Mouse (Mus musculus): ENCODE data around the gene Plin4. TPM values are rescaled to one million over a fixed set of nuclear protein-coding genes. Genes with fewer than 3 reads are reported as not detected.
"Not testable (repeated sequence)": the region's sequence is repeated elsewhere in the genome, so short reads cannot be mapped to it uniquely, and the experiment has no call there.

Gene Plin4
- polyA plus RNA-seq, 1 experiment from 2014 or later, result 0.12 TPM

DNA sequence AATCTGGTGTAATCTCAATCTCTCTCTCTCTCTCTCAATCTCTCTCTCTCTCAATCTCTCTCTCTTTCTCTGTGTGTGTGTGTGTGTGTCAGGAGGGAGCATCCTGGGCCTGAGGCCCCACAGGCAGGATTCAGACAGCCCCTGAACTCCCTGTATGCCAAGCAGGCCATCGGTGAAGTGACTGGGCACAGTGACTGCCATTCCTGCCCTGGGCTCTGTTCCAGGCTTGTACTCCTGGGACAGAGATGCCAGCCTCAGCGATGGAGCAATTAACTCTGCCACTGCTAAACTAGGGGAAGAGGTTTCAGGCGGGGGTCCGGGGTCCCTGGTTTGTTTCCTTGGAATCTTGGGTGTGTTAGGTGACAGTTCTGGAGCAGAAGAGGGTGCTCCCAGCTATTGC, 968 bp upstream of the Plin4 start:
- 0 out of 2 replicates have a peak, but pooled peaks cover 4% of the 10 kb centered on the region for H3K36me3 ChIP-seq
- H3K4me2 ChIP-seq, result no peak overlapping the region
- H3K4me3 ChIP-seq (replicated peaks), result no peak overlapping the region
- no peak overlapping the region for H3K9ac ChIP-seq
- no peak for ATAC-seq (replicated peaks; ENCODE audit: low FRiP score)
- H3K4me1 ChIP-seq, result no peaks in the 10 kb centered on the region
- H3K9me3 ChIP-seq (replicated peaks), result no peaks in the 10 kb centered on the region
- no peaks in the 10 kb centered on the region for H3K27me3 ChIP-seq
- 68% methylated on average over 4 of the region's 4 CpGs for WGBS
- no peak overlapping the region for H3K27ac ChIP-seq

DNA sequence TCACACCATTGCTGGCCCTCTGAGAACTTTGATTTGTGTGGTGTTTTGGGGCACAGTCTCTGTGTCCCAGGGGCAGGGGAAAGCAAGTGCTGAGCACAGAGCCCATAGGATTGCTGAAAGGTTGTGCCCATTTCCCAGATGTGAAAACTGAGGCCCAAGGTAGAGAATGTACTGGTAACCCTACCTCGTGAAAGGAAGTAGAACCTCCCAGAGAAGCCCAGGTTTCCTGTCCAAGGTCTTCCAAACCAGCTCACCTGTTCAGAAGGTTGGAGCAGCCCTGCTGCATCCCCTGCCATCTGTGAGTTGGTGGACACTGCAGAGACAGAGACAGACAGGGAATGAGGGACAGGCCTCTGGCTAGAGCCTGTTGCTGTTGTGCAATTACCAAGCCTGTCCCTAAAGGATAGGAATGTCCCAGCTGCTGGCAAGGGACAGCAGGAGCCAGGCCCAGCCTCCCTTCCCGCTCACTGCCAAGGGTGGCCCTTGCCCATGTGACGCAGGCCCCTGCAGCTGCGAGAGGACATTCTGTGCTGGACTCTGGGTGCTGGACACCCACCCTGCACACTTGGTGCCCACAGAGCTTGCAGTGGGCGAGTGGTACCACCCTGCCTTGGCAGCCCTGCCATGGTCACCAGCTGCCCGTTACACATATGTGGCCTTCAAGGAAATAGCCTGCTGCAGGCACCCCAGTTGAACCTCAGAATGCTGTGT, 1.1 kb downstream of the Plin4 start:
- H3K9me3 ChIP-seq (replicated peaks), result no peaks in the 10 kb centered on the region
- 82% methylated on average over 6 of the region's 6 CpGs for WGBS
- no peak overlapping the region for H3K9ac ChIP-seq
- peaks cover 8% of the 10 kb centered on the region; the same call in 1 of the 2 replicates for H3K36me3 ChIP-seq
- ATAC-seq (replicated peaks; ENCODE audit: low FRiP score), result 0 out of 2 replicates have a peak, but pooled peaks have one; percentile 18
- H3K4me2 ChIP-seq, result no peak overlapping the region
- no peak overlapping the region for H3K4me3 ChIP-seq (replicated peaks)
- no peaks in the 10 kb centered on the region for H3K27me3 ChIP-seq
- H3K4me1 ChIP-seq, result no peaks in the 10 kb centered on the region
- no peak overlapping the region for H3K27ac ChIP-seq

DNA sequence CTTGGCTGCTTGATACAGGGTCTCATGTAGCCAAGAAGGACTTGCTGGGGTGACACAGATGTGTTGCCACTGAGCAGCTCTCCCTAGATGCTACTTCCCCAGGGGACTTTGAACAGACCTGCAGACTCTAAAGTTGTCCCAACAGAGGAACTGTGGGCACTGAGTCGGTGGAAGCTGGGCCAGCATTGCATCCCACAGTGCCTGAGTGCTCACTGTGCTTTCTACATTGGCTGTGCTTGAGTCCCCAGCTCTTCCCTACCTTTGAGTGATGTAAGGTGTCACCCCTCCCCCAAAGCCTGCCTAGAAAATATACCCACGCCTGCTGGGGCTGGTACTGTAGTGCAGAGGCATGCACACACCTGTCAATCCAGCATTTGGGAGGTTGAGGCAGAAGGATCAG, 1.9 kb downstream of the Plin4 start:
- no peak for ATAC-seq (replicated peaks; ENCODE audit: low FRiP score)
- WGBS, result 77% methylated on average over 2 of the region's 2 CpGs
- no peak overlapping the region for H3K4me2 ChIP-seq
- no peak overlapping the region for H3K9ac ChIP-seq
- H3K4me1 ChIP-seq, result no peaks in the 10 kb centered on the region
- H3K4me3 ChIP-seq (replicated peaks), result no peak overlapping the region
- H3K36me3 ChIP-seq, result peaks cover 16% of the 10 kb centered on the region
- no peaks in the 10 kb centered on the region for H3K9me3 ChIP-seq (replicated peaks)
- no peak overlapping the region for H3K27ac ChIP-seq
- no peaks in the 10 kb centered on the region for H3K27me3 ChIP-seq

DNA sequence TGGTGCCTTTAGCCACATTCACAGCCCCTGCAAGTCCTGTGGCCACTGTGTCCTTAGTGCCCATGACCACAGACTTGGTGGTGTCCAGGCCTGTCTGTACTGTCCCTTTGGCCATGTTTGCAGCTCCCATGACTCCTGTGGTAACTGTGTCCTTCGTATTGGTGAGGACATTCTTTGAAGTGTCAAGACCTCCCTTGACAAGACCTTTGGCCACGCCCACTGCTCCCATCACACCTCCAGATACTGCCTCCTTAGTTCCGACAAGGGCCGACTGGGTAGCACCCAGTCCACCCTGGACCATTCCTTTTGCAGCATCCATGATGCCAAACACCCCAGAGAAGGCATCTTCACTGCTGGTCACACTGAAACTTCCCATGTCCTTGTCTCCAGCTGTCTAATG, 2.6 kb downstream of the Plin4 start:
- Histone ChIP-seq H3K4me2 (no peak overlapping the region), H3K4me3 (replicated peaks) (no peak overlapping the region), H3K36me3 (peaks cover 23% of the 10 kb centered on the region), H3K27me3 (no peaks in the 10 kb centered on the region), H3K4me1 (no peaks in the 10 kb centered on the region), H3K27ac (no peak overlapping the region), H3K9me3 (replicated peaks) (no peaks in the 10 kb centered on the region), H3K9ac (no peak overlapping the region)
- no peak for ATAC-seq (replicated peaks; ENCODE audit: low FRiP score)
- 60% methylated on average over 4 of the region's 4 CpGs for WGBS

DNA sequence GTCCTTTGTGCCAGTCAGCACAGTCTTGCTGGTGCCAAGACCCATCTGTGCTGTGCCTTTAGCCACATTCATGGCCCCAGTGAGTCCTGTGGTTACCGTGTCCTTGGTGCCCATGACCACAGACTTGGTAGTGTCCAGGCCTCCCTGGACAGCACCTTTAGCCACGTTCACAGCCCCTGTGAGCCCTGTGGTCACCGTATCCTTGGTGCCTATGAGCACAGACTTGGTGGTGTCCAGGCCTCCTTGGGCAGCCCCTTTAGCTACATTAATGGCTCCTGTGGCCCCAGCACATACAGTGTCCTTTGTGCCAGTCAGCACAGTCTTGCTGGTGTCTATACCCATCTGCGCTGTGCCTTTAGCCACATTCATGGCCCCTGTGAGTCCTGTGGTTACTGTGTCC, 3.2 kb downstream of the Plin4 start:
- 94% methylated on average over 4 of the region's 4 CpGs for WGBS
- H3K4me2 ChIP-seq; H3K9ac ChIP-seq; H3K4me3 ChIP-seq (replicated peaks); H3K4me1 ChIP-seq; H3K27ac ChIP-seq; H3K27me3 ChIP-seq; ATAC-seq (replicated peaks; ENCODE audit: low FRiP score); H3K9me3 ChIP-seq (replicated peaks): not testable (repeated sequence)
- peaks cover 29% of the 10 kb centered on the region for H3K36me3 ChIP-seq

DNA sequence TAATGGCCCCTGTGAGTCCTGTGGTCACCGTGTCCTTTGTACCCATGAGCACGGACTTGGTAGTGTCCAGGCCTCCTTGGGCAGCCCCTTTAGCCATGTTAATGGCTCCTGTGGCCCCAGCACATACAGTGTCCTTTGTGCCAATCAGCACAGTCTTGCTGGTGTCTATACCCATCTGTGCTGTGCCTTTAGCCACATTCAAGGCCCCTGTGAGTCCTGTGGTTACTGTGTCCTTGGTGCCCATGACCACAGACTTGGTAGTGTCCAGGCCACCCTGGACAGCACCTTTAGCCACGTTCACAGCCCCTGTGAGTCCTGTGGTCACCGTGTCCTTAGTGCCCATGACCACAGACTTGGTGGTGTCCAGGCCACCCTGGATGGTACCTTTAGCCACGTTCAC, 4.8 kb downstream of the Plin4 start:
- ATAC-seq (replicated peaks; ENCODE audit: low FRiP score); H3K4me3 ChIP-seq (replicated peaks); H3K9me3 ChIP-seq (replicated peaks); H3K4me1 ChIP-seq; H3K9ac ChIP-seq; H3K27me3 ChIP-seq; H3K27ac ChIP-seq; H3K4me2 ChIP-seq: not testable (repeated sequence)
- WGBS, result 95% methylated on average over 3 of the region's 5 CpGs
- H3K36me3 ChIP-seq, result peaks cover 45% of the 10 kb centered on the region

DNA sequence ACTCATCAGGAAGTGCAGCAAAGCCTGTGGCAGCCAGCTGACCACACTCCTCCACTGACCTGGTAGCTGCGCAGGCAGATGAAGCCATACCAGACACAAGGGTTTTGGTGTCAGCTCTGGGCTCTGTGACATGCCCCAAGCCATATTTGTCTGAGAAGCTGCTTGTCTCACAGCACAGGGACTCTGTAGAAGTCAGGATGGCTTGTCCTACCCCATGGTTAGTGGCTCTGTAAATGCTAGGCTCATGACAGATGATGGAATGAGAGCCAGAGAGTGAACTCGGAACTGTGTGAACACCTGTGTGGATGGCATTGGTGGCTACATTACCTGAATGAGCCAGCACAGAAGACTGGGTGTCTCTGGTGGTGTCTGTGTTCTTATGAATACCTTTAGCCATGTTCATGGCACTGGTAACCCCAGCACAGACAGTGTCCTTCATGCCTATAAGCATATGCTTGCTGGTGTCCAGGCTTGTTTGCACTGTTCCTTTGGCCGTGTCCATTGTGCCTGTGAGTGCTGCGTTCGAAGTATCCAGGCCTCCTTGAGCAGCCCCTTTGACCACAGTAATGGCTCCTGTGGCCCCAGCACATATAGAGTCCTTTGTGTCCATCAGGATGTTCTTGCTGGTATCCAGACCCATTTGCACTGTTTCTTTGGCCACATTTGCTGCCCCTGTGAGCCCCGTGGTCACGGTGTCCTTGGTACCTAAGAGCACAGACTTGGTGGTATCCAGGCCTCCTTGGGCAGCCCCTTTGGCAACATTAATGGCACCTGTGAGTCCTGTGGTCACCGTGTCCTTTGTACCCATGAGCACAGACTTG, 5.9 kb downstream of the Plin4 start:
- no peak for ATAC-seq (replicated peaks; ENCODE audit: low FRiP score)
- Histone ChIP-seq H3K36me3 (peaks cover 53% of the 10 kb centered on the region), H3K4me2 (no peak overlapping the region), H3K4me3 (replicated peaks) (no peak overlapping the region), H3K9ac (no peak overlapping the region), H3K27ac (no peak overlapping the region), H3K4me1 (no peaks in the 10 kb centered on the region), H3K9me3 (replicated peaks) (no peaks in the 10 kb centered on the region), H3K27me3 (no peaks in the 10 kb centered on the region)
- 97% methylated on average over 8 of the region's 8 CpGs for WGBS

DNA sequence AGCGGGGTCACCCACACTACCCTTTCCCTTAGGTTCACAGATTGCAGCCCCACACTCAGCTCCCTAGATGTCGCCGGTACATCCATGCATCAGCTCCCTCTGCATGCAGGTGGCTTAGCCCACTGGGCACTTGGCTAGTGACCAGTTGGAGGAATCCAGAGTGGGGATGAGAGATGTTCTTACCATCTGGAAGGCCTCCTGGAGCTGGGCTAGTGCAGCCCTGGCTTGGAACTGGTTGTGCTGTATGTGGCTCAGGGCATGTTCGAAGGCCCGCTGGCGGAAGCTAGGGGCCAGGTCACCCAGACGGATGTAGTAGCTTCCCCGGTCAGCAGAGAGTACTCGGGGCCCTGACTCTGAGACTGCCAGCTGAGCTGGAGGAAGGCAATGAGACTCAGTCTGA, 6.7 kb downstream of the Plin4 start:
- peaks cover 59% of the 10 kb centered on the region for H3K36me3 ChIP-seq
- no peaks in the 10 kb centered on the region for H3K27me3 ChIP-seq
- no peak overlapping the region for H3K27ac ChIP-seq
- H3K9ac ChIP-seq, result no peak overlapping the region
- no peak overlapping the region for H3K4me3 ChIP-seq (replicated peaks)
- ATAC-seq (replicated peaks; ENCODE audit: low FRiP score), result no peak
- H3K9me3 ChIP-seq (replicated peaks), result no peaks in the 10 kb centered on the region
- WGBS, result 93% methylated on average over 9 of the region's 9 CpGs
- H3K4me1 ChIP-seq, result no peaks in the 10 kb centered on the region
- H3K4me2 ChIP-seq, result no peak overlapping the region

DNA sequence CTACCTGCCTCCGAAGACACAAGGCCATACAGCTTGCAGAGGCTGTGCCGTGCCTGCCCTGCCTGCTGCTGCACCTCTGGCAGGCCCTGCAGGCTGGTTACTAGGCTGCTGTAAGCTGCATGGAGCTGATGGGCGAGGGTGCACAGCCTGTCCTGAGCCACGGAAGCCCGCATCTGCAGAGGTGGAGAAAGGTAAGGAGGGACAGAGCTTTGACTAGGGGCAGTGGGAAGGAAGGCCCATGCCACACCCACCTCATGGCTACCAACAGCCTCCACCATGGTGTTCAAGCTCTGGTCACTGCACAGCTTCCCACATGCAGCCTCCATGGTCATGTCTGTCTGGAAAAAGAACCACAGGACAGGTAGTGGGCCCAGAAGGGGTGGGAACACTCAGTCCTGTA, 7.4 kb downstream of the Plin4 start:
- no peak for ATAC-seq (replicated peaks; ENCODE audit: low FRiP score)

DNA sequence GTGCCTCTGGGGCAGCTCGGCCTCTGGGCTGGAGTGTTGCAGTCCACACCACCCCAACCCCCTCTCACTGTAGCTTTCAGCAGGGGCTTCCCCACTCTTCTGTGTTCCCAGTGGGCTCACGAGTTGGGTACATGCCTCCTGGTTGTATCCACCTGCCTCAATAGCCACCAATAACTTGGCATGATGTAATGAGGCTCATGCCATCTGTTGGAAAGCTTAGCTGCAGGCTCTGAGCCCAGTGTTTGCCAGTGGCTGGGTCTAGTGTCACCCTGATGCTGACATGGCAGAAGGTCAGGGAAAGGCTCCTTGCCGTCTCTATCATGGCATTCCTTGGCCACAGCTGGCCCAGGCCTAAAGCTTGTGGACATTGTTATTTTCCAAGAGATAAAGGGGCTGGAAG, 8.8 kb downstream of the Plin4 start:
- Histone ChIP-seq H3K36me3 (peaks cover 80% of the 10 kb centered on the region), H3K4me2 (no peak overlapping the region), H3K9ac (no peak overlapping the region), H3K27ac (no peak overlapping the region), H3K27me3 (no peaks in the 10 kb centered on the region), H3K4me1 (no peaks in the 10 kb centered on the region), H3K4me3 (replicated peaks) (no peak overlapping the region), H3K9me3 (replicated peaks) (no peaks in the 10 kb centered on the region)
- WGBS, result 96% methylated on average over 3 of the region's 3 CpGs
- ATAC-seq (replicated peaks; ENCODE audit: low FRiP score), result no peak

More for the DNA sequence above, 7.4 kb downstream of the Plin4 start:
- H3K9me3 ChIP-seq (replicated peaks), result no peaks in the 10 kb centered on the region
- H3K4me1 ChIP-seq, result no peaks in the 10 kb centered on the region
- H3K36me3 ChIP-seq, result peaks cover 67% of the 10 kb centered on the region
- 95% methylated on average over 5 of the region's 5 CpGs for WGBS
- H3K4me3 ChIP-seq (replicated peaks), result no peak overlapping the region
- H3K9ac ChIP-seq, result no peak overlapping the region
- H3K4me2 ChIP-seq, result no peak overlapping the region
- no peak overlapping the region for H3K27ac ChIP-seq
- H3K27me3 ChIP-seq, result no peaks in the 10 kb centered on the region

DNA sequence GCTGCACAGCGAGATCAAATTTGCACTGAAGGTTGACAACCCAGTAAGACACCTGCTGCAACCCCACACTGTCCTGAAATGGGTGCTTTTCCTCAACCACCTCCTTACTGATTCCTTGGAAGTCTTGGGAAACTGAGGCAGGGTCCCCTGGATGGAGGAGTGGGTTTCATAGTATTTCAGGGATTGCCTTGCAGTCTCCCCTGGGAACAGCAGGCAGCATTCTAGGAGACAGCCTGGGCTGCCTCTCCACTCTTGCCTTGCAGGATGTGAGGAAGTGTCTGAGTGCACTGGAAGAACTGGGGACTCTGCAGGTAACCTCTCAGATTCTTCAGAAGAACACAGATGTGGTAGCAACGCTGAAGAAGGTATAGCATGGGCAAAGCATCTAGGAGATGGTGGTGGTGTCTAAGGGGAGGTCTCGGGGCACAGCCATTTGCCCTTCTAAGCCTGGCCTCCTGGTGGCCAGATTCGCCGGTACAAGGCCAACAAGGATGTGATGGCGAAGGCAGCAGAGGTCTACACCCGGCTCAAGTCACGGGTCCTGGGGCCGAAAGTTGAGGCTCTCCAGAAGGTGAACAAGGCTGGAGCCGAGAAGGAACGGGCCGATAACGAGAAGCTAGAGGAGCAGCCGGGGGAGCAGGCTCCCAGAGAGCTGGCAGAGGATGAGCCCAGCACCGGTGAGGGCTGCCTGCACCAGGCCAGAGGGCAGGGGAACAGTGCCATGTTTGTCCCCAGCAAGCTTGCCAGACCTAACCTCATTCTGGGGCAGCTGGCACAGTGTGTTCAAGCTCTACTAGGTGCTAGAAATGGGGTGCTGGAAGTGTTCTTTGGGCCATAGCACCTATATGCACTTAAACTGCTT, 10.7 kb downstream of the Plin4 start:
- ATAC-seq (replicated peaks; ENCODE audit: low FRiP score), result no peak
- H3K27ac ChIP-seq, result no peak overlapping the region
- 94% methylated on average over 15 of the region's 15 CpGs for WGBS
- no peak overlapping the region for H3K9ac ChIP-seq
- H3K4me2 ChIP-seq, result no peak overlapping the region
- peaks cover 98% of the 10 kb centered on the region for H3K36me3 ChIP-seq
- H3K4me3 ChIP-seq (replicated peaks), result no peak overlapping the region
- no peaks in the 10 kb centered on the region for H3K27me3 ChIP-seq
- H3K9me3 ChIP-seq (replicated peaks), result no peaks in the 10 kb centered on the region
- H3K4me1 ChIP-seq, result no peaks in the 10 kb centered on the region

DNA sequence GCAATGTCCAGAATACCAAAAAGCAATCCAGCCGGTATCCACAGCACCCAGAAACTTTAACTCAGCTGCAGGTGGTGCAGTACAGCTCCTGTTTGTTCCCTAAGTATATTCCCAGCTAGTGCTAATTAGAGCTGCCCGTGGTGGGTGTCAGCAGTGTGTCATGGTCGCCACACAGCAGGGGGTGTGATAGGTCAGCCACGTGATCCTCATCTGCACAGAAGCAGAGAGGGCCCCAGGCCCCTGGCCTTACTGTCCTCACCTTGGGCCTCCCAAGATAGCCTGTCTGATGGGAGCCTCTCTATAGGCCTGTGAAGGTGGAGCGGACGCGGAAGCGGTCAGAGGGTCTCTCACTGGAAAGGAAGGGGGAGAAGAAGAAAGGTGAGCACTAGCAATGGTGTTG, 11.4 kb downstream of the Plin4 start:
- H3K9ac ChIP-seq, result no peak overlapping the region
- H3K9me3 ChIP-seq (replicated peaks), result no peaks in the 10 kb centered on the region
- no peak overlapping the region for H3K4me3 ChIP-seq (replicated peaks)
- peaks cover 97% of the 10 kb centered on the region for H3K36me3 ChIP-seq
- no peaks in the 10 kb centered on the region for H3K4me1 ChIP-seq
- 92% methylated on average over 8 of the region's 8 CpGs for WGBS
- H3K27me3 ChIP-seq, result no peaks in the 10 kb centered on the region
- no peak overlapping the region for H3K4me2 ChIP-seq
- no peak overlapping the region for H3K27ac ChIP-seq
- ATAC-seq (replicated peaks; ENCODE audit: low FRiP score), result no peak

Data from kidney, embryonic 15.5 days (tissue).